Mouse (Mus musculus) brain, embryonic 14.5 days (tissue): ENCODE measurements around the gene Tamm41.

Experiments
- CTCF ChIP-seq: fragments of 200-500 bp; IDR thresholded peaks from 2 replicates; pipeline ENCODE4 v1.5.1; 2012; ENCODE audit warnings: inconsistent platforms, mild to moderate bottlenecking, moderate library complexity, borderline replicate concordance; ENCODE audit not compliant: insufficient read depth, insufficient read length; ENCODE audit errors: extremely low read depth
- POLR2A ChIP-seq: fragments of 200-500 bp; IDR thresholded peaks from 2 replicates; pipeline ENCODE4 v1.6.1; 2012; ENCODE audit warnings: mild to moderate bottlenecking, inconsistent platforms, borderline replicate concordance; ENCODE audit not compliant: poor library complexity, insufficient read depth, insufficient read length, severe bottlenecking; ENCODE audit errors: extremely low read depth

DNA sequence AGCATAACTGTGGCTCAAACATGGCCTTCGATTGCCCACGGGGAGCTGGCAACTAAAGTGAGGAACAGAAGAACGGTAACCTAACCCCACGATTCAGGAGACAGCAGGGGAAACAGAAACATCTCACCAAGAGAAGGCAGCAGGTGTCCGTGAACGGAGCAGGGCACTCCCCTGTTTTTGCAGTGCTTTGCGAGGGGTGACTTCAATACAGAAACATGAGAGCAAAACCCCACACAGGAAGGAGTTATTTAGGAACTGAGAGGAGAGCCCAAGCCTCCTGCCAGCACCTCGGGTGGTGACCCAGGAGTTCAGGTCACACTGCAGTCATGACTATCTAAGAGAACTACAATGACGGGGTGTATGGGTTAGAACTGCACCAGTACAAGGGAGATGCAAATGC, 27.4 kb downstream of the Tamm41 start:
- TF ChIP-seq POLR2A: no peak
- TF ChIP-seq CTCF: no peak
